Mouse (Mus musculus) B cell, adult 2 months (primary cell): ENCODE measurements around the gene Pigz.
"Not testable (repeated sequence)": the region's sequence is repeated elsewhere in the genome, so short reads cannot be mapped to it uniquely, and the experiment has no call there.

Experiments
- DNase-seq, 2 experiments: peaks; one replicate each; pipeline ENCODE4 v3.0.0; 2022

The Pigz gene

GRCm38 (mm10) chr16:31932255-31932654, 1.4 kb upstream of the Pigz start:
- no peak for DNase-seq

GRCm38 (mm10) chr16:31932840-31933697, 582 bp upstream of the Pigz start:
- peak; percentile 80 to 81 for DNase-seq

- peak in 1 of 2 experiments; percentile 12 for DNase-seq
These were observed 929 bp downstream of the Pigz start for GRCm38 (mm10) chr16:31934550-31935010.

- peak; percentile 42 to 44 for DNase-seq
These were observed 1.7 kb downstream of the Pigz start for GRCm38 (mm10) chr16:31935091-31935979.

- peak in 1 of 2 experiments; percentile 18 for DNase-seq
These were observed 2.9 kb downstream of the Pigz start for GRCm38 (mm10) chr16:31936568-31936967.

GRCm38 (mm10) chr16:31938856-31939255, 5.2 kb downstream of the Pigz start:
- no peak for DNase-seq

GRCm38 (mm10) chr16:31940586-31940985, 6.9 kb downstream of the Pigz start:
- DNase-seq = no peak

- peak; percentile 86 to 87 for DNase-seq
These were observed 10.3 kb downstream of the Pigz start for GRCm38 (mm10) chr16:31943980-31944379.

- DNase-seq = no peak
These were observed 11.1 kb downstream of the Pigz start for GRCm38 (mm10) chr16:31944698-31945255.

GRCm38 (mm10) chr16:31945372-31945771, 11.7 kb downstream of the Pigz start:
- no peak for DNase-seq

- not testable (repeated sequence) for DNase-seq
These were observed 12.3 kb downstream of the Pigz start for GRCm38 (mm10) chr16:31945986-31946385.

- DNase-seq = no peak
These were observed 13.7 kb downstream of the Pigz start for GRCm38 (mm10) chr16:31947333-31947732.

- no peak for DNase-seq
These were observed 14.3 kb downstream of the Pigz start for GRCm38 (mm10) chr16:31947901-31948316.

GRCm38 (mm10) chr16:31948345-31948774, 14.7 kb downstream of the Pigz start, which contains the start of the genes 0610012G03Rik and Ncbp2:
0610012G03Rik (minus strand) TSS chr16:31948494.
Ncbp2 (plus strand) TSS chr16:31948513.
- DNase-seq = peak; percentile 98

GRCm38 (mm10) chr16:31963224-31963623, 29.6 kb downstream of the Pigz start:
- DNase-seq = no peak

GRCm38 (mm10) chr16:31975258-31975657, 41.6 kb downstream of the Pigz start:
- no peak for DNase-seq

- no peak for DNase-seq
These were observed 45.9 kb downstream of the Pigz start for GRCm38 (mm10) chr16:31979501-31979900.

- no peak for DNase-seq
These were observed 47.3 kb downstream of the Pigz start for GRCm38 (mm10) chr16:31980946-31981345.

- peak; percentile 15 for DNase-seq
These were observed 58.4 kb downstream of the Pigz start for GRCm38 (mm10) chr16:31992039-31992438.

GRCm38 (mm10) chr16:31993195-31993594, 59.5 kb downstream of the Pigz start:
- no peak for DNase-seq

GRCm38 (mm10) chr16:31993946-31994345, 60.3 kb downstream of the Pigz start:
- no peak for DNase-seq
